Mouse (Mus musculus): Measurements from ENCODE around the gene Tex2. TPM values are rescaled to one million over a fixed set of nuclear protein-coding genes. Genes with fewer than 3 reads are reported as not detected.

Gene Tex2
- polyA plus RNA-seq, 1 experiment from 2014 or later, result 16.0 TPM

- POLR2A ChIA-PET, result no interaction called here
- TF ChIP-seq CTCF (IDR thresholded peaks at IDR 0.05), result no peak
- no peak for DNase-seq (ENCODE audit: low read depth, low spot score)
- ATAC-seq, result no peak
- no peaks in the 10 kb centered on the region for H3K27me3 ChIP-seq
- in situ Hi-C loops (cut with MboI; ENCODE audit: low pct_unique_long_range_greater_than_20kb), result no loop called here
- CTCF ChIA-PET, result interaction anchor here (0.8 kb wide), 1 partner anchor 16 kb away, joined by 3 read pairs; no protein-coding TSS in a partner anchor
Measured at GRCm38 (mm10) chr11:106574456-106574855, 38.8 kb downstream of the Tex2 start.

DNA sequence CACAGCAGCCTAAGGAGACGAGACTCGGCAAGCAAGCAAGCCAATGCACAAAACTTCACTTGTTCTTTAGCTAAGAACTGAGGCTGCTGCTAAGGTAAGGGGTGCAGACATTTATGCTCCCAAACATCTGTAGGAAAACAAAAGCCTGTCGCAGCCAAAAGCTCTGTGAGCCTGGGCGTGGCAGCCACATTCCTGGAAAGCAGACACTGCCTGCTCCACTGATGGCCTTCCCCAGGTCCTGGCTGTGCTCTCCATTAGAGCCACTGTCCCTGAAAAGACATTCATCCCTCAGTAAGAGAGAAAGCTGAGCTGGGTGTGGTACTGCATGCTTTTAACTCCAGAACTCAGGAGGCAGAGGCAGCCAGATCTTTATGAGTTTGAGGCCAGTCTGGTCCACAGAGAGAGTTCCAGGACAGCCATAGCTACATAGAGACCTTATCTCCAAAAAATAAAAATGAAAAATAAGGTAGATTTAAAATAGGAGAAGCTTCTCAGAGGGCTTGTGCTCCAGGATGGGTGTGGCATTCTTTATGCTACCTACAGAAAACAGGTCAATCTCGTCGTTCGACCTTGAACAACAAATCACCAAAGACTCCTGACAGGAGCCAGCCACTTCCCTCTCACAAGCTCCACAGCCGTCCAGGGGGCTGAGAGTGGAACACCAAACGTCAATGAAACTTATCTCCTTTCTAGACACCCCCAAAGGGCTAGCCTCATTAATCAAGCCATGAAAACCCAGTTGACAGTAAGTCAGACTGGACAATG is 39.6 kb downstream of the Tex2 start:
- no peak for TF ChIP-seq CTCF (IDR thresholded peaks at IDR 0.05)
- POLR2A ChIA-PET, result interaction anchor here (1.5 kb wide), 1 partner anchor 38 kb away, joined by 4 read pairs; no protein-coding TSS in a partner anchor
- CTCF ChIA-PET, result interaction anchor here (1.2 kb wide), 1 partner anchor 34 kb away, joined by 3 read pairs; no protein-coding TSS in a partner anchor
- DNase-seq (ENCODE audit: low read depth, low spot score) (no peak), ATAC-seq (no peak)
- no peaks in the 10 kb centered on the region for H3K27me3 ChIP-seq
- in situ Hi-C loops (cut with MboI; ENCODE audit: low pct_unique_long_range_greater_than_20kb), result no loop called here

GRCm38 (mm10) chr11:106572958-106573357 is 40.3 kb downstream of the Tex2 start:
- TF ChIP-seq CTCF (IDR thresholded peaks at IDR 0.05), result no peak
- no peaks in the 10 kb centered on the region for H3K27me3 ChIP-seq
- CTCF ChIA-PET, result interaction anchor here (1.2 kb wide), 2 partner anchors 25 to 35 kb away, joined by 3 to 4 read pairs; no protein-coding TSS in a partner anchor
- in situ Hi-C loops (cut with MboI; ENCODE audit: low pct_unique_long_range_greater_than_20kb), result no loop called here
- DNase-seq (ENCODE audit: low read depth, low spot score) (no peak), ATAC-seq (no peak)
- POLR2A ChIA-PET, result interaction anchor here (1.5 kb wide), 1 partner anchor 39 kb away, joined by 4 read pairs; no protein-coding TSS in a partner anchor

DNA sequence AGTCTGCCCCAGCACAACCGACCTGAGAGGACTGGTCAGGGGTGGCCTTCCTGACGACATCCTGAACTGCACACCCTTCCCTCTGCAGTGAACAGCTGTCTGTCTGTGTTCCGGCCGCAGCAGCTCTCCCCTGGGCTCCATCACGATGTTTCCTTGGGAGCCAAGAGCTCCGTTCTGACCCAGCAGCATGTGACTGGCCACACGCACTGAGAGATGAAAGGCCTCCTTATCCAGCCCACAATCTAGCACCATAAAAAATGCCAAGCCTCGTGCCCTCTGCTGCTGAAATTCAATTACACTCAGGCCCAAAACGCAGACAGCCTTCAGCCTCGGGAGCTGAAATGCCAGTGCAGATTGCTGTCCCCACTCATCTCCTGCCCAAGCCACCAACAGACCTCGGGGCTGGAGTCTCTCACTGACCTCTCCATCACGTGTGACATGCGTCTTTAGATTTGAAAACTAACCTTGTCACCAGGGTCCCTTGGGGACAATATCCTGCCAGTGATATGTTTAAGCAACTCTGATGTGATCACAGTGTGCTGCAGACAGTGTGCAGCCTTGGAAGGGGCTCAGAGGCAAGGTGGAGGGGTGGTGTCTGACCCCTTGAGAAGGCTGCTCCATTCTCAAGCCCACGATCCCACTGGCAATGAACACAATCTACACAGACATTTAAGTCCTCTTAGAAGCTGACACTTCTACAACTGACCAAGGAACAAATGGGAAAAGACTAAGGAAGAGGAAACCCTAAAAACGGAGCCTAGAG is 41.0 kb downstream of the Tex2 start:
- no peak for DNase-seq (ENCODE audit: low read depth, low spot score)
- H3K27me3 ChIP-seq, result no peaks in the 10 kb centered on the region
- CTCF ChIA-PET, result interaction anchor here (1.2 kb wide), 1 partner anchor 26 kb away, joined by 4 read pairs; no protein-coding TSS in a partner anchor
- TF ChIP-seq CTCF (IDR thresholded peaks at IDR 0.05), result no peak
- no peak for ATAC-seq
- POLR2A ChIA-PET, result interaction anchor here (1.5 kb wide), 1 partner anchor 40 kb away, joined by 4 read pairs; no protein-coding TSS in a partner anchor
- in situ Hi-C loops (cut with MboI; ENCODE audit: low pct_unique_long_range_greater_than_20kb), result no loop called here

GRCm38 (mm10) chr11:106571026-106571983 is 41.9 kb downstream of the Tex2 start:
- no peaks in the 10 kb centered on the region for H3K27me3 ChIP-seq
- ChIA-PET POLR2A (interaction anchor here (0.5 kb wide), 1 partner anchor 483 kb away, joined by 3 read pairs; no protein-coding TSS in a partner anchor), CTCF (no interaction called here)
- in situ Hi-C loops (cut with MboI; ENCODE audit: low pct_unique_long_range_greater_than_20kb), result no loop called here
- no peak for DNase-seq (ENCODE audit: low read depth, low spot score)
- TF ChIP-seq CTCF (IDR thresholded peaks at IDR 0.05), result no peak
- no peak for ATAC-seq

DNA sequence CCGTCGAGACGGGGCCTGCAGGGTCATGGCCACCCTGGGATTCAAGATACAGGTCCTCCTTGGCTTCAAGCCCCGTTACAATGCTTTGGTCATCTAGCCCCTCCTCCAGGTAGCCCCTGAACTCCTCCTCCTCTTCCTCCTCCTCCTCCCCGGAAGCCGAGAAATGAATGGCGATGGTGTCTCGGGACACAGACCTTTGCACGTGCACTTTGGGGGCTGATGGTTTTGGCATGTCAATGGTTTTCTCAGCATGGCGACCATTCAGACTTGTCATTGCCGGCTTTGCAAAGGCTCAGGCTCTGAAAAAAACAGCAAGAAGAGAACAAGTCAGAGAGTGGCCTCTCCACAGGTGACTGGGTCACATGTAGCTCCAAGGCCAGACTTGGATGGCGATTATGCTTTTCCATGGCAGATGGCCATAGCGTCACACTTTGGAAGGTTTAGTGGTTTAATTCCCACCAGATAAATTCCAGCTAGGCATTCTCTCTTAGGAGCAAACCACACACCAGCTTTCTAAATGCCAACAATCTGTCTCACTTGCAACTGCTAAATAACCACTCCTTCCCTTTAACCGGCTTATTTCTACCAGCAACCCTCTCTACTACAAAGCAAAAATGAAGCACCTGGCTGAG is 44.8 kb downstream of the Tex2 start:
- POLR2A ChIA-PET, result interaction anchor here (0.7 kb wide), 1 partner anchor 14 kb away, joined by 3 read pairs; no protein-coding TSS in a partner anchor

GRCm38 (mm10) chr11:106566040-106566785 is 47.0 kb downstream of the Tex2 start:
- H3K27me3 ChIP-seq, result no peaks in the 10 kb centered on the region
- in situ Hi-C loops (cut with MboI; ENCODE audit: low pct_unique_long_range_greater_than_20kb), result no loop called here
- no peak for TF ChIP-seq CTCF (IDR thresholded peaks at IDR 0.05)
- DNase-seq (ENCODE audit: low read depth, low spot score) (no peak), ATAC-seq (no peak)
- CTCF ChIA-PET, result no interaction called here
- POLR2A ChIA-PET, result no interaction called here

More for the DNA sequence above, 44.8 kb downstream of the Tex2 start:
- peak; percentile 73 for DNase-seq (ENCODE audit: low read depth, low spot score)
- CTCF ChIA-PET, result interaction anchor here (0.9 to 1.5 kb wide), 2 partner anchors 9 to 14 kb away, joined by 3 read pairs; no protein-coding TSS in a partner anchor
- ATAC-seq, result peak; percentile 24
- no peaks in the 10 kb centered on the region for H3K27me3 ChIP-seq
- TF ChIP-seq CTCF (IDR thresholded peaks at IDR 0.05), result no peak
- in situ Hi-C loops (cut with MboI; ENCODE audit: low pct_unique_long_range_greater_than_20kb), result no loop called here

DNA sequence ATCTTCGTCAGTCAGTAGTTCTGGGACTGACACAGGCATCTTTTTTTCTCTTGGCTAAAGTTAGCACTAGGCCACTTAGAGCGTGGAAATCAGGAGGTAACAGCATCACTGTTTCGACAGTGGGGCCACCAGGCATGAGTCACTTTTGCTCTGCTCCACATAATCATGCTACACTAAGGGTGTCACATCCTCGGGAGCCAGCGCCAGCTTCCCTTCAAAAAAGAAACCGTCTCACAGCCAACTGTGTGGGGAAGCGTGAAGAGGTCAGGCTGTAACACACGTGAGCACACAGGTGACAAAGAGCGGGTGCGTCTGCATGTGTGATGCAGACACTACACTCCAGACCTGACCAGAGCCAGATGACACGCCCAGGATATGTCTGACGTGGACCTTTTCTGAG is 49.0 kb downstream of the Tex2 start:
- no peak for ATAC-seq
- CTCF ChIA-PET, result interaction anchor here (0.8 kb wide), 1 partner anchor 44 kb away, joined by 3 read pairs; no protein-coding TSS in a partner anchor
- TF ChIP-seq CTCF (IDR thresholded peaks at IDR 0.05), result no peak
- no peaks in the 10 kb centered on the region for H3K27me3 ChIP-seq
- POLR2A ChIA-PET, result no interaction called here
- in situ Hi-C loops (cut with MboI; ENCODE audit: low pct_unique_long_range_greater_than_20kb), result no loop called here
- DNase-seq (ENCODE audit: low read depth, low spot score), result no peak

GRCm38 (mm10) chr11:106562707-106563106 is 50.5 kb downstream of the Tex2 start:
- ATAC-seq (no peak), DNase-seq (ENCODE audit: low read depth, low spot score) (no peak)
- no peak for TF ChIP-seq CTCF (IDR thresholded peaks at IDR 0.05)
- CTCF ChIA-PET, result interaction anchor here (1.1 kb wide), 1 partner anchor 51 kb away, joined by 3 read pairs; the partner anchor contains the start of gene Tex2
- in situ Hi-C loops (cut with MboI; ENCODE audit: low pct_unique_long_range_greater_than_20kb), result no loop called here
- H3K27me3 ChIP-seq, result no peaks in the 10 kb centered on the region
- POLR2A ChIA-PET, result no interaction called here

Data from Patski (cell line).